Mouse (Mus musculus) layer of hippocampus, adult 2 months (tissue): Measurements from ENCODE around the gene Psap. TPM values are rescaled to one million over a fixed set of nuclear protein-coding genes. Genes with fewer than 3 reads are reported as not detected.

Source experiments
- DNase-seq, 2 experiments: peaks; one replicate each; pipeline ENCODE4 v3.0.0; 2022; ENCODE audit warnings: low spot score in 2 of 2
- H3K27ac ChIP-seq: fragments of 200-600 bp; 2 replicates; pipeline ENCODE4 v1.8.1; 2022
- H3K4me3 ChIP-seq: fragments of 200-600 bp; 2 replicates; pipeline ENCODE4 v1.8.1; 2022; ENCODE audit warnings: mild to moderate bottlenecking
- CTCF ChIP-seq: fragments of 200-600 bp; conservative IDR thresholded peaks from 2 replicates; pipeline ENCODE4 v1.8.1; 2022; ENCODE audit warnings: antibody characterized with exemption, mild to moderate bottlenecking, moderate library complexity
- total RNA-seq, 2 experiments: library from RNA; stranded (reverse); gene quantifications; 2 replicates each; pipeline ENCODE4 v1.2.3; 2021

Gene Psap
- total RNA-seq, 2 experiments from 2014 or later: 1,331 to 1,399 TPM

- Histone ChIP-seq H3K4me3 (peak overlapping the region; percentile 52), H3K27ac (peak overlapping the region; percentile 99)
- no peak for DNase-seq
- no peak for TF ChIP-seq CTCF
Observed at GRCm38 (mm10) chr10:60284676-60285111, 7.3 kb downstream of the Psap start.

- Histone ChIP-seq H3K4me3 (peak overlapping the region; percentile 52), H3K27ac (peak overlapping the region; percentile 99)
- no peak for DNase-seq
- no peak for TF ChIP-seq CTCF
Observed at GRCm38 (mm10) chr10:60285183-60285582, 7.8 kb downstream of the Psap start.

GRCm38 (mm10) chr10:60285676-60286372 lies 8.4 kb downstream of the Psap start:
- DNase-seq: peak; percentile 85 to 94
- H3K4me3 ChIP-seq: peak overlapping the region; percentile 52
- no peak for TF ChIP-seq CTCF
- H3K27ac ChIP-seq: peak overlapping the region; percentile 99

GRCm38 (mm10) chr10:60286546-60286945 lies 9.1 kb downstream of the Psap start:
- H3K27ac ChIP-seq: peak overlapping the region; percentile 99
- no peak for TF ChIP-seq CTCF
- peak overlapping the region; percentile 52 for H3K4me3 ChIP-seq
- DNase-seq: no peak

- DNase-seq: no peak
- TF ChIP-seq CTCF: no peak
- Histone ChIP-seq H3K27ac (peak overlapping the region; percentile 99), H3K4me3 (no peak overlapping the region)
Observed at GRCm38 (mm10) chr10:60287161-60287560, 9.7 kb downstream of the Psap start.

- TF ChIP-seq CTCF: no peak
- H3K4me3 ChIP-seq: no peak overlapping the region
- peak overlapping the region; percentile 99; the same call in 1 of the 2 replicates for H3K27ac ChIP-seq
Observed at GRCm38 (mm10) chr10:60287726-60288125, 10.3 kb downstream of the Psap start.

GRCm38 (mm10) chr10:60289216-60289615 lies 11.8 kb downstream of the Psap start:
- no peak for TF ChIP-seq CTCF
- Histone ChIP-seq H3K27ac (peak overlapping the region; percentile 11; the same call in 1 of the 2 replicates), H3K4me3 (no peak overlapping the region)
- DNase-seq: no peak

More at GRCm38 (mm10) chr10:60287726-60288125, 10.3 kb downstream of the Psap start:
- no peak for DNase-seq

GRCm38 (mm10) chr10:60290026-60290738 lies 12.8 kb downstream of the Psap start:
- peak overlapping the region; percentile 51; the same call in 1 of the 2 replicates for H3K27ac ChIP-seq
- no peak overlapping the region for H3K4me3 ChIP-seq
- DNase-seq: no peak
- no peak for TF ChIP-seq CTCF

- no peak overlapping the region for H3K4me3 ChIP-seq
- no peak for DNase-seq
- peak overlapping the region; percentile 51; the same call in 1 of the 2 replicates for H3K27ac ChIP-seq
- no peak for TF ChIP-seq CTCF
Observed at GRCm38 (mm10) chr10:60290739-60291110, 13.3 kb downstream of the Psap start.

GRCm38 (mm10) chr10:60292209-60292608 lies 14.8 kb downstream of the Psap start:
- TF ChIP-seq CTCF: no peak
- H3K4me3 ChIP-seq: no peak overlapping the region
- no peak for DNase-seq
- no peak overlapping the region for H3K27ac ChIP-seq

- Histone ChIP-seq H3K27ac (peak overlapping the region; percentile 4; the same call in 1 of the 2 replicates), H3K4me3 (no peak overlapping the region)
- no peak for DNase-seq
- TF ChIP-seq CTCF: no peak
Observed at GRCm38 (mm10) chr10:60294621-60295020, 17.2 kb downstream of the Psap start.

GRCm38 (mm10) chr10:60295356-60295755 lies 17.9 kb downstream of the Psap start:
- H3K27ac ChIP-seq: peak overlapping the region; percentile 4
- H3K4me3 ChIP-seq: no peak overlapping the region
- DNase-seq: no peak
- no peak for TF ChIP-seq CTCF

GRCm38 (mm10) chr10:60296027-60296426 lies 18.6 kb downstream of the Psap start:
- DNase-seq: no peak
- H3K4me3 ChIP-seq: no peak overlapping the region
- TF ChIP-seq CTCF: no peak
- H3K27ac ChIP-seq: peak overlapping the region; percentile 4
